Mouse (Mus musculus) megakaryocyte, embryonic 14.5 days (primary cell): ENCODE results near the gene Fbxl13.

Experiments used
- FLI1 ChIP-seq: IDR thresholded peaks from 2 replicates; pipeline ENCODE4 v1.6.1; 2012; ENCODE audit warnings: low read length, inconsistent platforms, mixed read lengths
- GATA1 ChIP-seq: IDR thresholded peaks from 3 replicates; pipeline ENCODE4 v1.6.1; 2012; ENCODE audit warnings: mixed read lengths, low read length, inconsistent platforms, borderline replicate concordance

DNA sequence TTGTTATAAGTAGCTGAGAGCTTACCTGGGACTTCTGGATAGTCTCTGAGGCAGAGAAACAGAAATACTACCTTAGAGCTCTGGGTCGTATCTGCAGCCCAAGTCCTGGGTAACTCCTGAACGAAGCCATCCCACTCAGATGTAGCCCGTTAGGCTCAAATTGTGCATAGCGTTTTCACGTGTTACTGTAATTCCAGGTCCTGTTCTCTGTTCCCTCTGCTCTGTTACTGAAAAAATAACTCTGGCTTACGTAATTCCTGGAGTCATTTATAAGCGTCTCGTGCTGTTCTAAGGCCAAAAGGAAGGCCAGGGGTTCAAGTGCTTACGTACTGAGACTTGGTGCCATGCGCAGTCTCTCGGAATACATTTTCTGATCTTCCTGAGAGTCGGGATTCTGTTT, 177.3 kb downstream of the Fbxl13 start:
- TF ChIP-seq GATA1, result no peak
- TF ChIP-seq FLI1, result no peak
